Mouse (Mus musculus) ES-E14 (cell line): ENCODE data around the gene Olfr1417.

ENCODE experiments used
- CHD2 ChIP-seq: IDR thresholded peaks from 2 replicates; pipeline ENCODE4 v1.6.1; 2014; ENCODE audit warnings: mild to moderate bottlenecking, low read depth, low read length, inconsistent platforms
- MAFK ChIP-seq: IDR thresholded peaks from 2 replicates; pipeline ENCODE4 v1.6.1; 2014; ENCODE audit warnings: mild to moderate bottlenecking, low read depth, low read length, inconsistent platforms; ENCODE audit not compliant: insufficient read depth

DNA sequence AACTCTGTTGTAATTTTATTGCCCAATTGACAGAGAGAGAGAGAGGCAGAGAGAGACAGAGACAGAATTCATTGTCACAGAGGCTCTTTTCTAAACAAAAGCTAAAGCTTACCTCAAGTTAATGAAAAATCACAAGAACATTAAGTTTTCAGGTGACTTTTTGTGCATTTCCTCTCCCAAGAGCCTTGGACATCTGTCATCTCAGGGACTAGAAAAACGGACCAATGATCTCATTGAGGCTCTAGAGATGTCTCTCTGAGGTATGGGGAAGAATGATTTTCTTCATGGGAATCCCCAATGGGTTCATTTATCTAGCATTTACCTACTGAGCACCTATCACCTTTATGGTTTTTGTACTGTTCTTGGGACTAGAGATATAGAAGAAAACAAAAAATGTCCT is 36.0 kb upstream of the Olfr1417 start, which contains the start of gene Olfr1419:
- no peak for TF ChIP-seq CHD2
- no peak for TF ChIP-seq MAFK
